Mouse (Mus musculus) urinary bladder, adult 18-20 months (tissue): ENCODE measurements around the gene Upf2.
"Not testable (repeated sequence)": the region's sequence is repeated elsewhere in the genome, so short reads cannot be mapped to it uniquely, and the experiment has no call there.

Source experiments
- DNase-seq, 2 experiments: peaks; one replicate each; pipeline ENCODE4 v3.0.0; 2022; ENCODE audit warnings: low spot score in 2 of 2, mixed read lengths in 2 of 2

Gene Upf2

GRCm38 (mm10) chr2:5949821-5950220 lies 1.4 kb upstream of the Upf2 start:
- not testable (repeated sequence) for DNase-seq

- peak; percentile 16 to 21 for DNase-seq
Measured at GRCm38 (mm10) chr2:5950305-5950704, 964 bp upstream of the Upf2 start.

GRCm38 (mm10) chr2:5951621-5952211 lies 447 bp downstream of the Upf2 start:
- peak in 1 of 2 experiments; percentile 51 for DNase-seq

DNA sequence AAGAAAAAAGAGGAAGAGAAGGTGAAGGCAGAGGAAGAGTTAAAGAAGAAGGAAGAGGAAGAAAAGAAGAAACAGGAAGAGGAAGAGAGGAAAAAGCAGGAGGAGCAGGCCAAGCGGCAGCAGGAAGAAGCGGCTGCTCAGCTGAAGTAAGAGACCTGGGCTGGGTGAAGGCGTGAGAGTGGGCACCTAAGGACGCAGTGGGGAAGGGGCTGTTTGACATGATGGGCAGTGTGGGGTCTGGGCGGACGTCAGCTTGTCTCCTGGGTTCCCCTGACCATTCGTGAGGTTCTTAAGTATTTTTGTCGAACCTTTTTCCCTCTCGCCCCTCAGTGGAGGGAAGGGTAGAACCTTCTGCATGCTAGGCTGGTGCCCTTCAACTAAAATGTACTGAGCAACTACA lies 6.4 kb downstream of the Upf2 start:
- no peak for DNase-seq

DNA sequence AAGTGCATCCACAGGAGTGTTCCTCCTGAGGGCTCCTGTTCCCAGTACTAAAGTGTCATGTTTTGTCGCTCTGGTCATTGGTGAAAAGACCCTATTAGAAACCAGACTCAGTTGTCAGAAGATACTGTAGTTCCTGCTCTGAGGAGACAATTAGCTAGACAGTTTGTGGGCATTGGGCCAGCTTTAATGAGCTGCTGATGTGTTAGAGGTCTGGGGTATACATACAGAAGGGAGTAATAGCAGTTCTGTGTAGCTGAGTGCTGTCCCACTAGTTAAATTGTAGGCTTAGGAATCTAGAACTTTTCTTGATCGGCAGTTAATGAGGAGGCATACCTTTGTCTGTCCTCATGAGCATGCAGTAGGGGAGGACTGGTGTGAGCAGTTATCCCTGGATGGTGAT lies 11.0 kb downstream of the Upf2 start:
- no peak for DNase-seq

DNA sequence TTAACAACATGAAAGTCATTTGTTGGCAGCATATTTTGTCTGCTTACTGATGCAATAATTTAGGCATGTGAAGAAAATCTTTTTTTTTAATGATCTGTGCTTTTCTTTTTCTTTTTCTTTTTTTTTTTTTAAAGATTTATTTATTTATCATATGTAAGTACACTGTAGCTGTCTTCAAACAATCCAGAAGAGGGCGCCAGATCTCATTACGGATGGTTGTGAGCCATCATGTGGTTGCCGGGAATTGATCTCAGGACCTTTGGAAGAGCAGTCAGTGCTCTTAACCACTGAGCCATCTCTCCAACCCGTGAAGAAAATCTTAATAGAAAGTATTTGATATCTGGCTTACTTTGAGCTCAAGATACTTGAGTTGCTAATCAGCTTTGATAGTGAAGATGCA lies 12.5 kb downstream of the Upf2 start:
- DNase-seq = not testable (repeated sequence)

- DNase-seq = no peak
Measured at GRCm38 (mm10) chr2:5965972-5966371, 14.7 kb downstream of the Upf2 start.

- not testable (repeated sequence) for DNase-seq
Measured at GRCm38 (mm10) chr2:5970629-5971028, 19.4 kb downstream of the Upf2 start.

- no peak for DNase-seq
Measured at GRCm38 (mm10) chr2:5977532-5977931, 26.3 kb downstream of the Upf2 start.

DNA sequence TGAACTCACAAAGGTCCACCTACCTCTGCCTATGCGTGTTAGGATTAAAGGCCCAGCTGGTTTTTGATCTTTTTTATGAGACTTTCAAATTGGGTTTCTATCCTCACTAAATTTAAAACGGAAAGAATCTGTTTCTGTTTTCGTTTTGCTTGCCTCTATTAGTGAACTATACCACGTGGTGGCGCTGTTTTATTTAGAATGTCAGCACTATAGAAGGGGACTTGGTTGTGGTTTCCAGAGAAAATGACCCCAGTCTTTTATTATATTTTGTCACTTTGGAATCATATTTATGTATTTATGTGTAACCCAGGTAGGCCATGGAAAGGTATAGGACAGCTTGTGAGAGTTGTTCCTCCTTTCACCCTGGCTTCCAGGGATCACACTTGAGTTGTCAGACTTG lies 44.3 kb downstream of the Upf2 start:
- DNase-seq = no peak

DNA sequence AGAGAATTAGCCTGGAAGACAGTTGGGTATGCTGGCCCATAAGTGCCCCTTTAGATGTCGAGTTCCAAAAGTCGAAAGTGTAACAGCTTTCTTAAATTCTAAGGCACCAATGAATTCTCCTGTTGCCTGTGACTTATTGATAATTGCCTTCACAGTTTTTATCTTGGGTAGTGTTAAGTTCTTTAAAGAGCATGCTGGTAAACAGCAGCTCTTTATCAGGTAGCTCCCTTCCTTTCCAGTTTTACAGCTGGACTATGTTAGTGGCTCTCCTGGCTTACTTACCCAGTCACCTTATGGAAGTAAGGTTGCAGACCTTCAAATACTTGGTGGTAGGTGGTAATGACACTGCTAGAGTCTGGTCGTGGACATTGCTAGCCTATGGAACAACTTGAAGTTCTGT lies 52.7 kb downstream of the Upf2 start:
- DNase-seq = no peak

GRCm38 (mm10) chr2:6014532-6014931 lies 63.3 kb downstream of the Upf2 start:
- DNase-seq = no peak

DNA sequence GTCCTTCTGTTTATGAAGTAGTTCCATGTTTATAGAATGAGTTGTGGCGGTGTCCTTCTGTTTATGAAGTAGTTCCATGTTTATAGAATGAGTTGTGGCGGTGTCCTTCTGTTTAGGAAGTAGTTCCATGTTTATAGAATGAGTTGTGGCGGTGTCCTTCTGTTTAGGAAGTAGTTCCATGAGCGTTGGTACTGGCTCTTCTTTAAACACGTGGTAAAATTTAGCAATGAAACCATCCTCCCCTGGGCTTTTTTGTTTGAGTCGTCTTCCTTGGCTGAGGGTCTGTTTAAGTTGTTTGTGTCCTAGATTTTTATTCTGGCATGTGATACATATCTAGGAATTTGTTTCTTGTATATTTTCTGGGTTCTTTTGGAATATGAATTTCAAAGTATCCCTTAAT lies 63.9 kb downstream of the Upf2 start:
- DNase-seq = not testable (repeated sequence)

- DNase-seq = no peak
Measured at GRCm38 (mm10) chr2:6020570-6020969, 69.3 kb downstream of the Upf2 start.

DNA sequence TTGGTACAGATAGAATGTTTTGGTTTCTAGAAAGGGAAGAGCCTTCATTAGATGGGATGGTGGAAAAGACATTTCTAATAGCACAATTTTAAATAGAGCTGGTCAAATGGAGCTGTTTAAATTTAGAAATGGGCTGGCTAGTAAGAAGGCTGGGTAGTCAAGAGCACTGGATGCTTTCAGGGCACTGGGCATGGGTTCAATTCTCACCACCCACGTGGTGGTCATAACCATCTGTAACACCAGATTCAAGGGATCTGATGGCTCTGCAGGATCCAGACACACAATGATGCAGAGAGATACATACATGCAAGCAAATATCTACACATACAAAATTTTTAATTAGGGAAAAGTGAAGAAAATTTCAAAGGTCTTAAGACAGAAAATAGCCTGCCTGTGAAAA lies 91.4 kb downstream of the Upf2 start:
- DNase-seq = no peak

DNA sequence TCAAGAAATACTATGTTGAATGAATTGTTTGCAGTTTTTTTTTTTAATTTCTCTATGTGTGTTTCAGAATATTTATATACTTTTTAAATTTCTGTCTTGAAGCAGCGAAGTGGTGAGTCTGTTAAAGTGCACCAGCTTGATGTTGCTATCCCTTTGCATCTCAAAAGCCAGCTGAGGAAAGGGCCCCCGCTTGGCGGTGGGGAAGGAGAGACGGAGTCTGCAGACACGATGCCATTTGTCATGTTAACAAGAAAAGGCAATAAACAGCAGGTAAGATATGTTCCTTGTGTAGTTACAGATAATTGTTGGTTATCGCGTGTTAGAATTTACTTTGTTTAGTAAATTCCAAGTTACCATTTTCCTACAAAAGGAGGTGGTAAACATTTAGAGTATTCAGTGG lies 95.5 kb downstream of the Upf2 start:
- no peak for DNase-seq

DNA sequence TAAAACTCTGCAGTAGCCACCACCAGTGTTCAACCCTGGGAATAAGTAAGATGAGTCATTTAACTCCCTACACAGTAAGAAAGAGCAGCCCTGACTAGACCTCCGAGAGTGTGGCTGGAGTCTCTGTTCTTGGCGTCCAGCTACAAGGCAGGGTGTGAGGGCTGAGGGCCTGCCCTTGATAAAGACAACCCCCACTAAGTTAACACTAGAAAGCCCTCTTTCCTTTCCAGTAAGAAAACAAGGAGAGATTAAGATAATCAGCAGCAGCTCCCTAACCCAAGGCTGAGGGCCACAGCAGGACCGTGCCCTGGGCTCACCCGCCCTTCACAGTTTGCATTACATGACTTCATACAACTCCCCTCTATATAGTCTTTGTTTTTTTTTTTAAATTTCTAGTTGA lies 97.3 kb downstream of the Upf2 start:
- no peak for DNase-seq

DNA sequence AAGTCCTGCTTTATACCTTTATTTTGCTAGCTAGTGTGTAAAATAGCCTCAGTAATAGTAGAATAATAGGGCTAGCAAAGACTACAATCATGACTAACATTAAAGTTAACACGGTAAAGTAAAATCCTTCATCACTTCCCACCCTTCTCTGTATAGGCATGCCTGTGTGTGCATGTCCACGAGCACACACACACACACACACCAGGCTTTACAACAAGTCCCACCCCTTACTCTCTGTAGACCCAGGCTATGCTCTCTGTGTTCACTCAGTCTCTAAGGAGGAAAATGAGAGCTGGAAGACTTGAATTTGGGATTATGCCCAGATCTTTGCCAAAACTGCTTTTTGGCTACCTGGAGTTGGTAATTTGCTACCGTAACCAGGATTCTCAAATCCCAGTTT lies 97.7 kb downstream of the Upf2 start:
- no peak for DNase-seq

GRCm38 (mm10) chr2:6055466-6055865 lies 104.2 kb downstream of the Upf2 start:
- no peak for DNase-seq

GRCm38 (mm10) chr2:6056518-6056917 lies 105.2 kb downstream of the Upf2 start:
- DNase-seq = no peak

GRCm38 (mm10) chr2:6059291-6059690 lies 108.0 kb downstream of the Upf2 start:
- no peak for DNase-seq

GRCm38 (mm10) chr2:6060071-6060804 lies 109.0 kb downstream of the Upf2 start:
- DNase-seq = no peak

- no peak for DNase-seq
Measured at GRCm38 (mm10) chr2:6067341-6067740, 116.1 kb downstream of the Upf2 start.

DNA sequence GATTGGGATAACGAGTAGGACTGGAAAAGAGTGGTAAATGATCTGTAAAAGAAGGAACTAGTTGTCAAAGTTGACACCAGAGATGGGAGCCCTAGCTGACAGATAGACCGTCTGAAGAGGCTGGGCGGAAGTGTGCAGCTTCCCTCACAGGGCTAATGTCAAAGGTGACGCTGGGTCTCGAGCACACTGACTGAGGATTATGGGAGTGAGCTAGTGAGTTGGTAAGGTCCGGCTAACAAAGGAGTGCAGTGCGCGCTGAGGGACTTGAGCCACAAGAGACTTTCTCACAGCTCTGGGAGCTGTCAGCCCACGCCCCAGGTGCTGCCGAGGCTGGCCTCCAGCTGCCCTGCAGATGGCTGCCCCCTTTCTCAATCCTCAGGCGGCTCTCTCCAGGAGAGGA lies 119.7 kb downstream of the Upf2 start:
- no peak for DNase-seq
